Mouse (Mus musculus) lung, embryonic 16.5 days (tissue): ENCODE data around the gene Ptprn. TPM values are rescaled to one million over a fixed set of nuclear protein-coding genes. Genes with fewer than 3 reads are reported as not detected.

ENCODE experiments used
- ATAC-seq: fragments of 200-750 bp; cut with Nextera tagmentation; 2 replicates; pipeline ENCODE4 v1.8.0; 2017; ENCODE audit warnings: low read depth, mild to moderate bottlenecking, moderate library complexity
- H3K27ac ChIP-seq: fragments of 300-500 bp; sonication (generic); 2 replicates; pipeline ENCODE4 v1.5.1; 2014; ENCODE audit warnings: mild to moderate bottlenecking, control low read depth, low read length
- H3K27me3 ChIP-seq: fragments of 300-500 bp; sonication (generic); 2 replicates; pipeline ENCODE4 v1.6.1; 2014; ENCODE audit warnings: low read depth, low read length, mixed read lengths; ENCODE audit not compliant: control insufficient read depth, insufficient read depth
- H3K36me3 ChIP-seq: fragments of 300-500 bp; sonication (generic); 2 replicates; pipeline ENCODE4 v1.6.1; 2014; ENCODE audit warnings: low read length; ENCODE audit not compliant: control insufficient read depth, insufficient read depth
- H3K4me1 ChIP-seq: fragments of 300-500 bp; sonication (generic); replicated peaks from 2 replicates; pipeline ENCODE4 v1.6.1; 2014; ENCODE audit warnings: low read length, mixed read lengths; ENCODE audit not compliant: control insufficient read depth, insufficient read depth
- H3K4me2 ChIP-seq: fragments of 300-500 bp; sonication (generic); 2 replicates; pipeline ENCODE4 v1.6.1; 2014; ENCODE audit warnings: low read depth, low read length, control low read depth
- H3K4me3 ChIP-seq: fragments of 300-500 bp; sonication (generic); 2 replicates; pipeline ENCODE4 v1.5.1; 2014; ENCODE audit warnings: mild to moderate bottlenecking, low read length, control low read depth
- H3K9ac ChIP-seq: fragments of 300-500 bp; sonication (generic); 2 replicates; pipeline ENCODE4 v1.6.1; 2014; ENCODE audit warnings: low read length, control low read depth
- H3K9me3 ChIP-seq: fragments of 300-500 bp; sonication (generic); 2 replicates; pipeline ENCODE4 v1.6.1; 2016; ENCODE audit warnings: low read length; ENCODE audit not compliant: control insufficient read depth
- WGBS: fragments of 180-500 bp; shearing (Covaris S2); extraction: QIAGEN DNeasy Blood & Tissue Kit; methylation state at CpG from one replicate; pipeline ENCODE4 v1.1.7; 2014; 5-methylcytosine and 5-hydroxymethylcytosine counted together
- microRNA-seq: library from miRNA; unstranded; fragments of <30 nt; microRNA quantifications from one replicate; pipeline ENCODE4, GENCODE M21; 2016
- polyA plus RNA-seq: library from polyadenylated mRNA; unstranded; fragments of >200 nt; fragmentation: Nextera tagmentation; extraction: Ambion mirVana; gene quantifications from 2 replicates; pipeline ENCODE4 v1.2.1, GENCODE M21; 2015

Gene Ptprn
- polyA plus RNA-seq, 1 experiment from 2014 or later, result 0.63 TPM

DNA sequence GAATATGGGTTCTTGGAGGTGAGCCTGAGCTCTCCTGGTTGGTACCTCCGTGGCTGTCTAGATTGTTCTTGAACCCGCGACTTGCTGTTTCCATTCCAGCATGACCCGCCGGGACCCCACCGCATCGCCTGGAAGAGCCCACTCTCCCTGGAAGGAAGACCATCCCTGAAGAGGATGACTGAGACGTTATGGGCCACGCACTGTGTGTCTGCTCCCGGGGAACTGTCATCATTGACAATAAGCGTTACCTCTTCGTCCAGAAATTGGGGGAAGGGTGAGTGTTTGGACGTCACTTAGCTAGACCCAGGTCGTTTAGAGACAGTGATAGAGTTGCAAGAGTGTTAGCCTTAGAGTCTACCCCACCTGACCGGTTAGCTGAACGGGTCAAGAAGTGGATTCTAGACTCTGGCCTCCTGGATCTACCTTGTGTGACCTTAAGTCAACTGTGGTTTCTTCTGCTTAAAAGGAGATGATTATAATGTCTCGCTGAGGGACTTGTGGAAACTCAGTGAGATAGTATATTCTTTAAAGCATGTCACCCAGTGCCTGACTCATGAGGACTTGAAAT is 53.1 kb downstream of the Ptprn start:
- Histone ChIP-seq H3K27me3 (no peaks in the 10 kb centered on the region), H3K36me3 (peaks cover 13% of the 10 kb centered on the region), H3K9me3 (no peaks in the 10 kb centered on the region), H3K4me2 (peak overlapping the region; percentile 73), H3K9ac (peak overlapping the region; percentile 94), H3K27ac (0 out of 2 replicates have a peak overlapping the region, but pooled peaks have one; percentile 25), H3K4me3 (peak overlapping the region; percentile 80), H3K4me1 (peaks cover 26% of the 10 kb centered on the region)
- 9% methylated on average over 17 of the region's 17 CpGs for WGBS
- ATAC-seq, result peak; percentile 2; the same call in 1 of the 2 replicates

DNA sequence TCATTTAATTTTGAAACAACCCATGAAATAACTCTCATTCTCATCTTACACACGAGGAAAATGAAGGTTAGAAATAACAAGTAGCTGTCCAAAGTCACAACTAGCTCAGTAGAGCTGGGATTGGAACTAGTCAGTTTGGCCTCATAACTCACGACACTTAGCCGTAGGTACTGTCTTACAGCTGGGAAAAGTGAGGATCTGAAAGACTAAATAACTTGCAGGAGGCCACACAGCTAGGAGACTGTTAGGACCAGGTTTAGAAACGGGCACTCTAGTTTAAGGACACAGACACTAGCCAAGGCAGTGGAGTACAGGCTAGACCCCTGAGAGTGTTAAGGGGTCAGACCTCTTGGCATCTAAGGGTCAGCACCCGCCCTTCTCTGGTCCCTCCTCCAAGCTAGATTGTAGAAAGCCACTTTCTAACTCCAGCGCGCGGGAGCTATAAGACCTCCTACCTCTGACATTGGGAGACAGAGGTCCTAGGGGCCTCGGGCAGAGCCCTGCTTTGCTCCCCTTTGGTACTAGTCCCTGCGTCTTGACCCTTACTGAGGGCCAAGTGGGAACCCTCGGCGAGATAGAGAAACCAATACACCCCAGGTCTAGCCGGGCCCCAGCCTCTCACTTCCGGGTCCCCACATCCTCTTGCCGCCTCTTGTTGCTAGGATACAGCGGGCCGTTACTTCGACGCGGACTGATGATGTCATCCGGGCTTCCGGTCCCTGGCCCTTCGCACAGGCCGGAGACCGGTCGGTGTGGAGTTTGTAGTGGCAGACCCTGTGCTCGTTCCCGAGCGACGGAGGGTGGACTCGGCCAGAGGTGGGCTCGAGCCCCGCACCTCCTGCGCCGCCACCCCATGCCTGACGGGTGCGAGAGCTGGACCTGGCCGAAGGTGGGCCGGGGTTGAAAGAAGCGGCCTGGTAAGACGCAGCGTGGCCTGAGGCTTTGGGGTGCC is 53.9 kb downstream of the Ptprn start, which contains the start of the genes Glb1l and Stk16:
TSS of gene Glb1l (minus strand) at position 678 of the 952 bp plus-strand sequence.
TSS of gene Stk16 (plus strand) at position 703 of the 952 bp plus-strand sequence.
- H3K9me3 ChIP-seq, result no peaks in the 10 kb centered on the region
- H3K36me3 ChIP-seq, result peaks cover 13% of the 10 kb centered on the region
- H3K9ac ChIP-seq, result peak within 1 kb of the TSS; percentile 94
- ATAC-seq, result peak; percentile 96
- peaks cover 26% of the 10 kb centered on the region for H3K4me1 ChIP-seq
- WGBS, result 5% methylated on average over 42 of the region's 42 CpGs
- no peaks in the 10 kb centered on the region for H3K27me3 ChIP-seq
- H3K27ac ChIP-seq, result peak within 1 kb of the TSS; percentile 25; the same call in 1 of the 2 replicates
- H3K4me2 ChIP-seq, result peak within 1 kb of the TSS; percentile 73
- peak within 1 kb of the TSS; percentile 80 for H3K4me3 ChIP-seq

DNA sequence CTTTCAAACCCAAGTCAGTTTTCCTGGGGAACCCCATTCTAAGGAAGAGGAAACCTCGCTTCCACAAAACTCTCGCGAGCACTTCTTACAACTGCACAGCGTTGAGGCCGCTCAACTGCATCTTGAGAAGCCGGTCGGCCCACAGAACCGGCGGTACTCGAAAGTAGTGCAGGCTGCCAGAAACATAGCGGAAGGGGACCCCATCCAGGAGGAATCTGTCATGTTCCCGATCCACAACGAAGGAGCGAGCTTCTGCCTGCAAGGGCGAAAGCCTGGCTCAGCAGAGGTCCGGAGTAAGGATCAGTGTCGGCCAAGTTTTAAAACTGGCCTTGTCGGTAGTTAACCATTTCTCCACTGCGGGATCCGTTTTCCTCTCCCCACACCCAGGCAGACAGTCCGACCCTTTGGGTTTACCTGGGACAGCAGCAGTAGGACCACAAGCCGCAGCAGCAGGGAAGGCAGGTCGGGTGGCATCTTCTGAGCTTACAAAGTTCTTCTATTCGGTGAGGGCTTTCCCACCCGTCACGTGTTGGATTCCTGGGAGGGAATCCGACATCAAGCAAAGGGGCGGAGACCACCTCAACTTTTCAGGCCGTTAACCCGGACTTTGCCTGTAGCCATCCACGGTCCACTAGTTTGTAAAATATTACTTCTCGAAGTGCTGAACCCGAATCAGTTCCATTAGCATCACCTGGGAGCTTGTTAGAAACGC is 55.2 kb downstream of the Ptprn start:
- Histone ChIP-seq H3K27ac (no peak overlapping the region; the same call in 1 of the 2 replicates), H3K9ac (peak overlapping the region; percentile 74), H3K4me1 (peaks cover 23% of the 10 kb centered on the region), H3K4me3 (peak overlapping the region; percentile 57), H3K36me3 (peaks cover 10% of the 10 kb centered on the region; the same call in 1 of the 2 replicates), H3K9me3 (no peaks in the 10 kb centered on the region), H3K27me3 (no peaks in the 10 kb centered on the region), H3K4me2 (peak overlapping the region; percentile 73)
- peak; percentile 30 for ATAC-seq
- 14% methylated on average over 34 of the region's 34 CpGs for WGBS

DNA sequence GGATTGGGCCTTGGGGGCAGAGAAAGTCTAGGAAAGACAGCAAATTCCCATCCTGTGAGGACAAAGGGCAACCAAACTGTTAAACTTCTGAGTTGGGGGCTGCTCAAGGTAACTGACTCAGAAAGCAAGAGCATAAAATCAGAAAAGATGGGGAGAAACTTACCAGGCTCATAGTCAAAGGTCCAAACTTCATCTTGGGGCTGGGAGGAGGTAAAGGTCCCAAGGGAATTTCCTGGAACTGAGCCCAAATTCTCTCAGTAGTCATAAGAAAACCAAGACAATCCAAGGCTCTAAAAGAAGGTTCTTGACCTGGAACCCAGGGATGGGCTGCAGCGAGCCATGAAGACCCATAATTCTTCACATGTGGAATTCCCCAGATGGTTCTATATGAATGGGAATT is 63.1 kb downstream of the Ptprn start:
- Histone ChIP-seq H3K27ac (no peak overlapping the region), H3K27me3 (no peaks in the 10 kb centered on the region), H3K4me2 (no peak overlapping the region), H3K9ac (no peak overlapping the region), H3K4me1 (no peaks in the 10 kb centered on the region), H3K36me3 (peaks cover 18% of the 10 kb centered on the region), H3K4me3 (no peak overlapping the region), H3K9me3 (no peaks in the 10 kb centered on the region)
- WGBS, result 73% methylated on average over 1 of the region's 1 CpGs
- no peak for ATAC-seq

Small RNAs within 50 kb of the gene (microRNA-seq; reads per million reads assigned to microRNA genes)
- not detected for gene Gm27943

Other genes with a start within 250 kb of the Ptprn start
- gene Nhej1, start 139.3 kb downstream of the Ptprn start, polyA plus RNA-seq, result 10.4 and 10.5 TPM in 2 replicates
- gene Slc23a3, start 130.6 kb downstream of the Ptprn start, polyA plus RNA-seq, result 0.33 and 0.36 TPM in 2 replicates
- gene Cnppd1, start 121.8 kb downstream of the Ptprn start, polyA plus RNA-seq, result 44.8 and 50.1 TPM in 2 replicates
- 44.5 and 46.9 TPM in 2 replicates for gene Retreg2, start 121.7 kb downstream of the Ptprn start, polyA plus RNA-seq
- gene Zfand2b, start 95.9 kb downstream of the Ptprn start, polyA plus RNA-seq, result 42.9 and 46.1 TPM in 2 replicates
- gene Abcb6, start 84.1 kb downstream of the Ptprn start, polyA plus RNA-seq, result 16.3 and 18.8 TPM in 2 replicates
- gene Ankzf1, start 72.4 kb downstream of the Ptprn start, polyA plus RNA-seq, result 23.4 and 24.6 TPM in 2 replicates
- 26.4 and 29.1 TPM in 2 replicates for gene Atg9a, start 72.3 kb downstream of the Ptprn start, polyA plus RNA-seq
- gene Glb1l, start 53.7 kb downstream of the Ptprn start, polyA plus RNA-seq, result 19.6 and 21.6 TPM in 2 replicates
- gene Stk16, start 53.7 kb downstream of the Ptprn start, polyA plus RNA-seq, result 122 and 127 TPM in 2 replicates
- gene Tuba4a, start 44.6 kb downstream of the Ptprn start, polyA plus RNA-seq, result 51.5 and 58.8 TPM in 2 replicates
- gene A630095N17Rik, start 32.4 kb downstream of the Ptprn start, polyA plus RNA-seq, result not detected in 2 replicates
- gene Dnajb2, start 28.1 kb downstream of the Ptprn start, polyA plus RNA-seq, result 27.6 and 32.7 TPM in 2 replicates
- 1.6 and 2.1 TPM in 2 replicates for gene Resp18, start 13.9 kb upstream of the Ptprn start, polyA plus RNA-seq
- gene Dnpep, start 53.5 kb upstream of the Ptprn start, polyA plus RNA-seq, result 118 and 122 TPM in 2 replicates
- gene Des, start 95.8 kb upstream of the Ptprn start, polyA plus RNA-seq, result 57.1 and 64.0 TPM in 2 replicates
- gene Speg, start 110.8 kb upstream of the Ptprn start, polyA plus RNA-seq, result 38.5 and 38.9 TPM in 2 replicates
- 80.5 and 92.4 TPM in 2 replicates for gene Gmppa, start 171.4 kb upstream of the Ptprn start, polyA plus RNA-seq
- gene Asic4, start 185.9 kb upstream of the Ptprn start, polyA plus RNA-seq, result 0.05 and 0.11 TPM in 2 replicates
- 22.9 and 25.2 TPM in 2 replicates for gene Chpf, start 214.8 kb upstream of the Ptprn start, polyA plus RNA-seq
- 0.65 and 1.3 TPM in 2 replicates for gene Tmem198, start 215.0 kb upstream of the Ptprn start, polyA plus RNA-seq
- gene Obsl1, start 241.9 kb upstream of the Ptprn start, polyA plus RNA-seq, result 46.3 and 48.0 TPM in 2 replicates
- gene Inha, start 242.6 kb upstream of the Ptprn start, polyA plus RNA-seq, result 3.8 and 4.1 TPM in 2 replicates